8 mouse cellular contexts compared by ENCODE assay signal in genomic region chr19:6304787-6305516, GRCm38 (mm10). TPM values are rescaled to one million over a fixed set of nuclear protein-coding genes. Genes with fewer than 3 reads are reported as not detected.
DNase-seq lines count a peak whose midpoint lies in the region; ATAC-seq and TF ChIP-seq lines count a peak whose summit lies in the region.

No protein-coding gene starts in this region.

- intact Hi-C loops in heart, adult 2 months (cut with DNase I): loop anchor here (1.0 kb wide), 1 partner anchor 37 kb away; no protein-coding TSS in a partner anchor

- 21% methylated on average over 5 of the region's 5 CpGs for WGBS in embryonic facial prominence, embryonic 12.5 days
- 15% methylated on average over 5 of the region's 5 CpGs for WGBS in heart, adult 2 months
- 17% methylated on average over 5 of the region's 5 CpGs for WGBS in kidney, postnatal 0 days
- 15% methylated on average over 5 of the region's 5 CpGs for WGBS in liver, adult 2 months
- WGBS in neural tube, embryonic 14.5 days: 25% methylated on average over 5 of the region's 5 CpGs

- 0 out of 2 replicates have a peak, but pooled peaks have one; percentile 9 for TF ChIP-seq POLR2A in heart, adult 2 months (IDR thresholded peaks at IDR 0.05; ENCODE audit: insufficient read depth, low read depth, low read length)
- TF ChIP-seq POLR2A in liver, adult 2 months (IDR thresholded peaks at IDR 0.05; ENCODE audit: extremely low read depth, insufficient read depth, low read length): no peak
- no peak for TF ChIP-seq POLR2A in testis, adult 2 months (IDR thresholded peaks at IDR 0.05; ENCODE audit: control insufficient read depth, low read depth, low read length)

- peaks cover 5% of the 10 kb centered on the region for H3K36me3 ChIP-seq in embryonic facial prominence, embryonic 12.5 days
- peaks cover 12% of the 10 kb centered on the region for H3K36me3 ChIP-seq in heart, adult 2 months (ENCODE audit: control insufficient read depth, insufficient read depth, low read length)
- peaks cover 4% of the 10 kb centered on the region; the same call in 1 of the 2 replicates for H3K36me3 ChIP-seq in kidney, postnatal 0 days (ENCODE audit: insufficient read depth, low read length)
- no peaks in the 10 kb centered on the region for H3K36me3 ChIP-seq in liver, adult 2 months (ENCODE audit: control insufficient read depth, insufficient read depth, low read length)
- H3K36me3 ChIP-seq in neural tube, embryonic 14.5 days (ENCODE audit: control insufficient read depth, insufficient read depth, low read length): no peaks in the 10 kb centered on the region
- no peaks in the 10 kb centered on the region for H3K36me3 ChIP-seq in testis, adult 2 months (ENCODE audit: control insufficient read depth, insufficient read depth, low read length)

- TF ChIP-seq EP300 in heart, adult 2 months (IDR thresholded peaks at IDR 0.05; ENCODE audit: insufficient read depth, low read depth, low read length): peak; percentile 99

- peaks cover 20% of the 10 kb centered on the region for H3K4me1 ChIP-seq in embryonic facial prominence, embryonic 12.5 days
- peaks cover 28% of the 10 kb centered on the region for H3K4me1 ChIP-seq in heart, adult 2 months (ENCODE audit: control insufficient read depth, insufficient read depth, low read length)
- H3K4me1 ChIP-seq in kidney, postnatal 0 days (replicated peaks; ENCODE audit: insufficient read depth, low read length): peaks cover 15% of the 10 kb centered on the region; the same call in 1 of the 2 replicates
- H3K4me1 ChIP-seq in liver, adult 2 months (ENCODE audit: control insufficient read depth, insufficient read depth, low read length): peaks cover 13% of the 10 kb centered on the region
- no peaks in the 10 kb centered on the region for H3K4me1 ChIP-seq in neural tube, embryonic 14.5 days (ENCODE audit: control insufficient read depth, insufficient read depth, low read length)
- H3K4me1 ChIP-seq in testis, adult 2 months (ENCODE audit: control insufficient read depth, insufficient read depth, low read length): peaks cover 9% of the 10 kb centered on the region

- H3K4me3 ChIP-seq in embryonic facial prominence, embryonic 12.5 days: no peak overlapping the region
- no peak overlapping the region for H3K4me3 ChIP-seq in heart, adult 2 months
- no peak overlapping the region for H3K4me3 ChIP-seq in kidney, postnatal 0 days (replicated peaks; ENCODE audit: low read depth, low read length)
- no peak overlapping the region for H3K4me3 ChIP-seq in liver, adult 2 months (ENCODE audit: insufficient read depth, low read depth, low read length)
- H3K4me3 ChIP-seq in neural tube, embryonic 14.5 days (ENCODE audit: low read depth, low read length): no peak overlapping the region
- no peak overlapping the region for H3K4me3 ChIP-seq in testis, adult 2 months (ENCODE audit: control insufficient read depth, low read depth, low read length)

- H3K4me2 ChIP-seq in embryonic facial prominence, embryonic 12.5 days (replicated peaks): no peak overlapping the region
- H3K4me2 ChIP-seq in kidney, postnatal 0 days (ENCODE audit: low read length): no peak overlapping the region
- no peak overlapping the region for H3K4me2 ChIP-seq in neural tube, embryonic 14.5 days (ENCODE audit: low read depth, low read length)

- H3K27ac ChIP-seq in embryonic facial prominence, embryonic 12.5 days: no peak overlapping the region
- H3K27ac ChIP-seq in heart, adult 2 months: peak overlapping the region; percentile 97
- no peak overlapping the region for H3K27ac ChIP-seq in kidney, postnatal 0 days
- peak overlapping the region; percentile 17; the same call in 1 of the 2 replicates for H3K27ac ChIP-seq in liver, adult 2 months (replicated peaks; ENCODE audit: insufficient read depth, low read depth, low read length)
- H3K27ac ChIP-seq in neural tube, embryonic 14.5 days (ENCODE audit: low read depth, low read length): no peak overlapping the region
- no peak overlapping the region for H3K27ac ChIP-seq in testis, adult 2 months (ENCODE audit: control insufficient read depth, insufficient read depth, low read depth, low read length)

- no peaks in the 10 kb centered on the region for H3K9me3 ChIP-seq in embryonic facial prominence, embryonic 12.5 days
- H3K9me3 ChIP-seq in kidney, postnatal 0 days (replicated peaks; ENCODE audit: low read length): no peaks in the 10 kb centered on the region
- H3K9me3 ChIP-seq in neural tube, embryonic 14.5 days (ENCODE audit: control insufficient read depth, low read length): no peaks in the 10 kb centered on the region

- ATAC-seq in CD4-positive, CD25-positive, alpha-beta regulatory T cell, adult 4 months: peak; percentile 77
- 0 out of 2 replicates have a peak, but pooled peaks have one; percentile 13 for ATAC-seq in embryonic facial prominence, embryonic 12.5 days (ENCODE audit: insufficient number of reproducible peaks, insufficient read depth, low FRiP score, low TSS enrichment)
- ATAC-seq in kidney, postnatal 0 days (replicated peaks; ENCODE audit: low FRiP score, low read depth): peak; percentile 63; the same call in 1 of the 2 replicates
- ATAC-seq in neural tube, embryonic 14.5 days (ENCODE audit: low read depth): peak; percentile 65; the same call in 1 of the 2 replicates

- H3K27me3 ChIP-seq in embryonic facial prominence, embryonic 12.5 days: no peaks in the 10 kb centered on the region
- H3K27me3 ChIP-seq in heart, adult 2 months (ENCODE audit: control insufficient read depth, insufficient read depth, low read length): no peaks in the 10 kb centered on the region
- no peaks in the 10 kb centered on the region for H3K27me3 ChIP-seq in kidney, postnatal 0 days (ENCODE audit: insufficient read depth, low read length)
- no peaks in the 10 kb centered on the region for H3K27me3 ChIP-seq in liver, adult 2 months (ENCODE audit: control insufficient read depth, insufficient read depth, low read length)
- H3K27me3 ChIP-seq in neural tube, embryonic 14.5 days (ENCODE audit: control insufficient read depth, insufficient read depth, low read length): no peaks in the 10 kb centered on the region
- no peaks in the 10 kb centered on the region for H3K27me3 ChIP-seq in testis, adult 2 months (ENCODE audit: control insufficient read depth, insufficient read depth, low read length)

- DNase-seq in adrenal gland, postnatal 36 days: peak; percentile 94 to 95
- DNase-seq in heart, adult 2 months: peak; percentile 89 to 93
- DNase-seq in kidney, postnatal 0 days (ENCODE audit: low spot score): peak; percentile 96
- DNase-seq in liver, adult 2 months (ENCODE audit: extremely low read depth, low read depth, low spot score): peak; percentile 80

- TF ChIP-seq CTCF in heart, adult 2 months (IDR thresholded peaks at IDR 0.05): no peak
- peak; percentile 100 for TF ChIP-seq CTCF in kidney, postnatal 0 days (IDR thresholded peaks at IDR 0.05; ENCODE audit: low read depth)
- peak; percentile 99 for TF ChIP-seq CTCF in liver, adult 2 months (IDR thresholded peaks at IDR 0.05; ENCODE audit: low read depth, low read length)
- peak; percentile 80; the same call in 1 of the 2 replicates for TF ChIP-seq CTCF in testis, adult 2 months (IDR thresholded peaks at IDR 0.05; ENCODE audit: control insufficient read depth, insufficient read depth, insufficient replicate concordance, low read depth, low read length)

- H3K79me2 ChIP-seq in heart, adult 2 months (replicated peaks; ENCODE audit: control insufficient read depth, insufficient read depth, low read length): no peaks in the 10 kb centered on the region
- no peaks in the 10 kb centered on the region for H3K79me2 ChIP-seq in liver, adult 2 months (ENCODE audit: control insufficient read depth, insufficient read depth, low read length)

- H3K9ac ChIP-seq in embryonic facial prominence, embryonic 12.5 days: no peak overlapping the region
- no peak overlapping the region for H3K9ac ChIP-seq in heart, adult 2 months (ENCODE audit: low read depth, low read length)
- H3K9ac ChIP-seq in kidney, postnatal 0 days (ENCODE audit: low read depth, low read length): no peak overlapping the region
- H3K9ac ChIP-seq in liver, adult 2 months (ENCODE audit: low read depth, low read length): no peak overlapping the region
- no peak overlapping the region for H3K9ac ChIP-seq in neural tube, embryonic 14.5 days (replicated peaks; ENCODE audit: low read depth, low read length)

RNA-seq across cellular contexts. Expression of gene Cdc42bpg, which starts 1.3 kb away (rescaled TPM):
- polyA plus RNA-seq in CD4-positive, CD25-positive, alpha-beta regulatory T cell, adult 4 months (2017; shearing (Covaris generic)): under 1 TPM; 0.07 to 0.13 TPM
- 10 to 100 TPM; 22.6 to 23.5 TPM for total RNA-seq in adrenal gland, postnatal 36 days (2021)
- polyA plus RNA-seq in embryonic facial prominence, embryonic 12.5 days (2016; fragmentation: Nextera tagmentation; extraction: Ambion mirVana): 0.65 and 0.95 TPM in 2 replicates
- 10 to 100 TPM; 11.7 to 13.9 TPM for total RNA-seq in heart, adult 2 months (2021)
- 7.0 and 7.7 TPM in 2 replicates for polyA plus RNA-seq in heart, adult 2 months (2012; rRNA removed)
- polyA plus RNA-seq in kidney, postnatal 0 days (2015; fragmentation: Nextera tagmentation; extraction: Ambion mirVana): 1.0 TPM in 2 replicates
- 3.1 and 4.6 TPM in 2 replicates for total RNA-seq in liver, adult 2 months (2014; rRNA removed)
- polyA plus RNA-seq in liver, adult 2 months (2012; rRNA removed): 6.7 and 7.3 TPM in 2 replicates
- polyA plus RNA-seq in neural tube, embryonic 14.5 days (2014; fragmentation: Nextera tagmentation; extraction: Ambion mirVana): 0.61 and 0.71 TPM in 2 replicates
- 5.3 and 5.4 TPM in 2 replicates for polyA plus RNA-seq in testis, adult 2 months (2012; rRNA removed)

RNA-seq across cellular contexts. Expression of gene Ehd1, which starts 28.4 kb away (rescaled TPM):
- polyA plus RNA-seq in CD4-positive, CD25-positive, alpha-beta regulatory T cell, adult 4 months (2017; shearing (Covaris generic)): 10 to 100 TPM in 1 of 2 experiments, 1 to 10 TPM in 1; 6.4 to 22.8 TPM
- 100 to 1,000 TPM; 119 to 188 TPM for total RNA-seq in adrenal gland, postnatal 36 days (2021)
- 76.6 and 77.6 TPM in 2 replicates for polyA plus RNA-seq in embryonic facial prominence, embryonic 12.5 days (2016; fragmentation: Nextera tagmentation; extraction: Ambion mirVana)
- total RNA-seq in heart, adult 2 months (2021): 100 to 1,000 TPM in 1 of 2 experiments, 10 to 100 TPM in 1; 98.0 to 120 TPM
- polyA plus RNA-seq in heart, adult 2 months (2012; rRNA removed): 111 and 142 TPM in 2 replicates
- polyA plus RNA-seq in kidney, postnatal 0 days (2015; fragmentation: Nextera tagmentation; extraction: Ambion mirVana): 64.2 and 73.4 TPM in 2 replicates
- 25.3 and 29.7 TPM in 2 replicates for total RNA-seq in liver, adult 2 months (2014; rRNA removed)
- 140 and 154 TPM in 2 replicates for polyA plus RNA-seq in liver, adult 2 months (2012; rRNA removed)
- polyA plus RNA-seq in neural tube, embryonic 14.5 days (2014; fragmentation: Nextera tagmentation; extraction: Ambion mirVana): 53.4 and 74.8 TPM in 2 replicates
- 521 and 642 TPM in 2 replicates for polyA plus RNA-seq in testis, adult 2 months (2012; rRNA removed)

RNA-seq across cellular contexts. Expression of gene Men1, which starts 29.8 kb away (rescaled TPM):
- 10 to 100 TPM; 16.9 to 32.1 TPM for polyA plus RNA-seq in CD4-positive, CD25-positive, alpha-beta regulatory T cell, adult 4 months (2017; shearing (Covaris generic))
- 10 to 100 TPM; 48.7 to 56.3 TPM for total RNA-seq in adrenal gland, postnatal 36 days (2021)
- 107 and 111 TPM in 2 replicates for polyA plus RNA-seq in embryonic facial prominence, embryonic 12.5 days (2016; fragmentation: Nextera tagmentation; extraction: Ambion mirVana)
- 10 to 100 TPM; 13.9 to 14.0 TPM for total RNA-seq in heart, adult 2 months (2021)
- polyA plus RNA-seq in heart, adult 2 months (2012; rRNA removed): 19.4 and 19.6 TPM in 2 replicates
- 51.9 and 54.6 TPM in 2 replicates for polyA plus RNA-seq in kidney, postnatal 0 days (2015; fragmentation: Nextera tagmentation; extraction: Ambion mirVana)
- 9.3 and 10.1 TPM in 2 replicates for total RNA-seq in liver, adult 2 months (2014; rRNA removed)
- polyA plus RNA-seq in liver, adult 2 months (2012; rRNA removed): 26.6 and 29.4 TPM in 2 replicates
- 36.8 and 43.9 TPM in 2 replicates for polyA plus RNA-seq in neural tube, embryonic 14.5 days (2014; fragmentation: Nextera tagmentation; extraction: Ambion mirVana)
- 24.6 and 24.8 TPM in 2 replicates for polyA plus RNA-seq in testis, adult 2 months (2012; rRNA removed)

RNA-seq across cellular contexts. Expression of gene Map4k2, which starts 36.0 kb away (rescaled TPM):
- 100 to 1,000 TPM in 1 of 2 experiments, 10 to 100 TPM in 1; 77.5 to 135 TPM for polyA plus RNA-seq in CD4-positive, CD25-positive, alpha-beta regulatory T cell, adult 4 months (2017; shearing (Covaris generic))
- total RNA-seq in adrenal gland, postnatal 36 days (2021): 10 to 100 TPM; 29.9 to 32.2 TPM
- 15.6 and 16.8 TPM in 2 replicates for polyA plus RNA-seq in embryonic facial prominence, embryonic 12.5 days (2016; fragmentation: Nextera tagmentation; extraction: Ambion mirVana)
- 10 to 100 TPM; 36.1 to 38.4 TPM for total RNA-seq in heart, adult 2 months (2021)
- 88.9 and 107 TPM in 2 replicates for polyA plus RNA-seq in heart, adult 2 months (2012; rRNA removed)
- polyA plus RNA-seq in kidney, postnatal 0 days (2015; fragmentation: Nextera tagmentation; extraction: Ambion mirVana): 12.2 and 13.5 TPM in 2 replicates
- 12.8 and 17.1 TPM in 2 replicates for total RNA-seq in liver, adult 2 months (2014; rRNA removed)
- 33.0 and 39.1 TPM in 2 replicates for polyA plus RNA-seq in liver, adult 2 months (2012; rRNA removed)
- 13.3 and 15.8 TPM in 2 replicates for polyA plus RNA-seq in neural tube, embryonic 14.5 days (2014; fragmentation: Nextera tagmentation; extraction: Ambion mirVana)
- 21.4 and 24.8 TPM in 2 replicates for polyA plus RNA-seq in testis, adult 2 months (2012; rRNA removed)

RNA-seq across cellular contexts. Expression of gene Sf1, which starts 58.5 kb away (rescaled TPM):
- 10 to 100 TPM; 55.3 to 56.7 TPM for polyA plus RNA-seq in CD4-positive, CD25-positive, alpha-beta regulatory T cell, adult 4 months (2017; shearing (Covaris generic))
- total RNA-seq in adrenal gland, postnatal 36 days (2021): 100 to 1,000 TPM; 169 to 224 TPM
- polyA plus RNA-seq in embryonic facial prominence, embryonic 12.5 days (2016; fragmentation: Nextera tagmentation; extraction: Ambion mirVana): 158 and 159 TPM in 2 replicates
- 100 to 1,000 TPM in 1 of 2 experiments, 10 to 100 TPM in 1; 93.0 to 103 TPM for total RNA-seq in heart, adult 2 months (2021)
- 51.7 and 58.5 TPM in 2 replicates for polyA plus RNA-seq in heart, adult 2 months (2012; rRNA removed)
- polyA plus RNA-seq in kidney, postnatal 0 days (2015; fragmentation: Nextera tagmentation; extraction: Ambion mirVana): 91.1 and 97.2 TPM in 2 replicates
- total RNA-seq in liver, adult 2 months (2014; rRNA removed): 28.5 and 34.8 TPM in 2 replicates
- 45.7 and 62.8 TPM in 2 replicates for polyA plus RNA-seq in liver, adult 2 months (2012; rRNA removed)
- polyA plus RNA-seq in neural tube, embryonic 14.5 days (2014; fragmentation: Nextera tagmentation; extraction: Ambion mirVana): 91.7 and 112 TPM in 2 replicates
- polyA plus RNA-seq in testis, adult 2 months (2012; rRNA removed): 167 and 174 TPM in 2 replicates

Comparison
In these comparisons a context has a peak if more than half of its experiments do, and no peak if none do; other contexts are left out.
1. ATAC-seq: peak in every context shown above with its lines; median percentile 77 in CD4-positive, CD25-positive, alpha-beta regulatory T cell, adult 4 months; 65 in neural tube, embryonic 14.5 days; 63 in kidney, postnatal 0 days; 13 in embryonic facial prominence, embryonic 12.5 days.
2. H3K27ac ChIP-seq: peak in heart, adult 2 months (single experiment) and liver, adult 2 months (single experiment); none in embryonic facial prominence, embryonic 12.5 days (single experiment), kidney, postnatal 0 days (single experiment), neural tube, embryonic 14.5 days (single experiment) and testis, adult 2 months (single experiment).
3. Peak in every context shown above with its lines, with median percentiles within 50 percentile points of each other: DNase-seq.